Mouse (Mus musculus): ENCODE measurements around the gene Pdlim1.

- TF ChIP-seq POLR2A (IDR thresholded peaks at IDR 0.05; ENCODE audit: extremely low read depth, insufficient read depth, low read length), result no peak
- TF ChIP-seq CTCF (IDR thresholded peaks at IDR 0.05; ENCODE audit: low read depth, low read length), result no peak
Observed at GRCm38 (mm10) chr19:40240360-40240759, 31.3 kb downstream of the Pdlim1 start.

Data from liver, adult 2 months (tissue).